Mouse (Mus musculus) heart, embryonic 15.5 days (tissue): ENCODE measurements around the gene Pfdn5. TPM values are rescaled to one million over a fixed set of nuclear protein-coding genes. Genes with fewer than 3 reads are reported as not detected.
"Not testable (repeated sequence)": the region's sequence is repeated elsewhere in the genome, so short reads cannot be mapped to it uniquely, and the experiment has no call there.

Experiments
- ATAC-seq: fragments of 200-750 bp; cut with Nextera tagmentation; replicated peaks from 2 replicates; pipeline ENCODE4 v1.8.0; 2017; ENCODE audit warnings: low read depth, moderate TSS enrichment; ENCODE audit not compliant: insufficient number of reproducible peaks, insufficient read depth, low FRiP score
- H3K27ac ChIP-seq: fragments of 300-500 bp; sonication (generic); 2 replicates; pipeline ENCODE4 v1.5.1; 2015; ENCODE audit warnings: mild to moderate bottlenecking, inconsistent platforms
- H3K27me3 ChIP-seq: fragments of 300-500 bp; sonication (generic); 2 replicates; pipeline ENCODE4 v1.6.1; 2015; ENCODE audit warnings: inconsistent platforms
- H3K36me3 ChIP-seq: fragments of 300-500 bp; sonication (generic); 2 replicates; pipeline ENCODE4 v1.6.1; 2015; ENCODE audit warnings: mild to moderate bottlenecking, inconsistent platforms
- H3K4me1 ChIP-seq: fragments of 300-500 bp; sonication (generic); replicated peaks from 2 replicates; pipeline ENCODE4 v1.6.1; 2015; ENCODE audit warnings: inconsistent platforms
- H3K4me2 ChIP-seq: fragments of 300-500 bp; sonication (generic); 2 replicates; pipeline ENCODE4 v1.6.1; 2015; ENCODE audit warnings: inconsistent platforms, mild to moderate bottlenecking, moderate library complexity
- H3K4me3 ChIP-seq: fragments of 300-500 bp; sonication (generic); 2 replicates; pipeline ENCODE4 v1.5.1; 2015; ENCODE audit warnings: mild to moderate bottlenecking, inconsistent platforms
- H3K9ac ChIP-seq: fragments of 300-500 bp; sonication (generic); 2 replicates; pipeline ENCODE4 v1.6.1; 2015; ENCODE audit warnings: mild to moderate bottlenecking, inconsistent platforms
- H3K9me3 ChIP-seq: fragments of 300-500 bp; sonication (generic); replicated peaks from 2 replicates; pipeline ENCODE4 v1.6.1; 2016; ENCODE audit warnings: inconsistent platforms
- WGBS: fragments of 180-500 bp; shearing (Covaris S2); methylation state at CpG from one replicate; pipeline ENCODE4 v1.1.7; 2015; ENCODE audit warnings: mixed read lengths; 5-methylcytosine and 5-hydroxymethylcytosine counted together
- polyA plus RNA-seq: library from polyadenylated mRNA; unstranded; fragments of >200 nt; fragmentation: Nextera tagmentation; extraction: Ambion mirVana; gene quantifications from 2 replicates; pipeline ENCODE4 v1.2.1, GENCODE M21; 2015

The Pfdn5 gene
- polyA plus RNA-seq, 1 experiment from 2014 or later, result 296 TPM

- ATAC-seq, result peak; percentile 84
- Histone ChIP-seq H3K4me1 (peaks cover 9% of the 10 kb centered on the region), H3K27ac (peak overlapping the region; percentile 52), H3K9ac (no peak overlapping the region), H3K4me3 (no peak overlapping the region), H3K27me3 (no peaks in the 10 kb centered on the region), H3K4me2 (no peak overlapping the region), H3K36me3 (peaks cover 61% of the 10 kb centered on the region), H3K9me3 (no peaks in the 10 kb centered on the region)
- WGBS, result 33% methylated on average over 6 of the region's 6 CpGs
Measured at GRCm38 (mm10) chr15:102302542-102302941, 23.4 kb upstream of the Pfdn5 start.

GRCm38 (mm10) chr15:102308717-102309116 is 17.2 kb upstream of the Pfdn5 start:
- H3K9ac ChIP-seq, result no peak overlapping the region
- H3K27ac ChIP-seq, result no peak overlapping the region
- no peaks in the 10 kb centered on the region for H3K9me3 ChIP-seq
- H3K4me3 ChIP-seq, result no peak overlapping the region
- WGBS, result 85% methylated on average over 9 of the region's 9 CpGs
- no peaks in the 10 kb centered on the region; the same call in 1 of the 2 replicates for H3K4me1 ChIP-seq
- no peak for ATAC-seq
- peaks cover 66% of the 10 kb centered on the region for H3K36me3 ChIP-seq
- no peaks in the 10 kb centered on the region for H3K27me3 ChIP-seq
- H3K4me2 ChIP-seq, result no peak overlapping the region

GRCm38 (mm10) chr15:102310074-102310845 is 15.7 kb upstream of the Pfdn5 start:
- H3K27ac ChIP-seq, result no peak overlapping the region
- H3K9ac ChIP-seq, result no peak overlapping the region
- H3K27me3 ChIP-seq, result no peaks in the 10 kb centered on the region
- H3K4me2 ChIP-seq, result no peak overlapping the region
- H3K4me1 ChIP-seq, result no peaks in the 10 kb centered on the region; the same call in 1 of the 2 replicates
- ATAC-seq, result peak; percentile 55; the same call in 1 of the 2 replicates
- peaks cover 64% of the 10 kb centered on the region for H3K36me3 ChIP-seq
- H3K4me3 ChIP-seq, result no peak overlapping the region
- 59% methylated on average over 10 of the region's 10 CpGs for WGBS
- H3K9me3 ChIP-seq, result no peaks in the 10 kb centered on the region

GRCm38 (mm10) chr15:102311489-102311888 is 14.4 kb upstream of the Pfdn5 start:
- Histone ChIP-seq H3K9me3 (no peaks in the 10 kb centered on the region), H3K36me3 (peaks cover 60% of the 10 kb centered on the region), H3K4me1 (no peaks in the 10 kb centered on the region), H3K27ac (no peak overlapping the region), H3K4me3 (no peak overlapping the region), H3K27me3 (no peaks in the 10 kb centered on the region), H3K4me2 (no peak overlapping the region), H3K9ac (no peak overlapping the region)
- ATAC-seq, result no peak

GRCm38 (mm10) chr15:102315292-102315691 is 10.6 kb upstream of the Pfdn5 start:
- no peak overlapping the region for H3K27ac ChIP-seq
- no peaks in the 10 kb centered on the region for H3K27me3 ChIP-seq
- H3K4me2 ChIP-seq, result no peak overlapping the region
- no peak overlapping the region for H3K9ac ChIP-seq
- no peak for ATAC-seq
- H3K36me3 ChIP-seq, result peaks cover 65% of the 10 kb centered on the region
- WGBS, result 80% methylated on average over 8 of the region's 8 CpGs
- no peaks in the 10 kb centered on the region for H3K9me3 ChIP-seq
- no peaks in the 10 kb centered on the region for H3K4me1 ChIP-seq
- no peak overlapping the region for H3K4me3 ChIP-seq

GRCm38 (mm10) chr15:102316263-102316662 is 9.7 kb upstream of the Pfdn5 start:
- H3K4me3 ChIP-seq, result no peak overlapping the region
- 82% methylated on average over 6 of the region's 6 CpGs for WGBS
- no peak for ATAC-seq
- H3K36me3 ChIP-seq, result peaks cover 75% of the 10 kb centered on the region
- no peaks in the 10 kb centered on the region for H3K27me3 ChIP-seq
- H3K9ac ChIP-seq, result no peak overlapping the region
- no peaks in the 10 kb centered on the region for H3K4me1 ChIP-seq
- no peaks in the 10 kb centered on the region for H3K9me3 ChIP-seq
- no peak overlapping the region for H3K4me2 ChIP-seq
- no peak overlapping the region for H3K27ac ChIP-seq

GRCm38 (mm10) chr15:102324654-102325473 is 1.1 kb upstream of the Pfdn5 start:
- Histone ChIP-seq H3K27me3 (no peaks in the 10 kb centered on the region), H3K36me3 (peaks cover 50% of the 10 kb centered on the region), H3K4me1 (peaks cover 12% of the 10 kb centered on the region), H3K4me2 (no peak overlapping the region), H3K4me3 (no peak overlapping the region), H3K9me3 (no peaks in the 10 kb centered on the region), H3K9ac (no peak overlapping the region), H3K27ac (no peak overlapping the region)
- 72% methylated on average over 12 of the region's 12 CpGs for WGBS
- ATAC-seq, result no peak

GRCm38 (mm10) chr15:102326892-102327291 is 976 bp downstream of the Pfdn5 start:
- Histone ChIP-seq H3K27ac (no peak overlapping the region), H3K4me3 (peak overlapping the region; percentile 70)

GRCm38 (mm10) chr15:102331610-102332015 is 5.7 kb downstream of the Pfdn5 start, which contains the start of gene Myg1:
Gene Myg1 (plus strand): TSS chr15:102331709.
- Histone ChIP-seq H3K4me1 (peaks cover 27% of the 10 kb centered on the region), H3K36me3 (peaks cover 36% of the 10 kb centered on the region), H3K4me2 (peak within 1 kb of the TSS; percentile 90), H3K4me3 (peak within 1 kb of the TSS; percentile 85), H3K27ac (peak within 1 kb of the TSS; percentile 85), H3K27me3 (no peaks in the 10 kb centered on the region), H3K9ac (peak within 1 kb of the TSS; percentile 77), H3K9me3 (no peaks in the 10 kb centered on the region)
- ATAC-seq, result peak; percentile 87
- under 1% methylated on average over 30 of the region's 30 CpGs for WGBS

More at GRCm38 (mm10) chr15:102326892-102327291, 976 bp downstream of the Pfdn5 start:
- 53% methylated on average over 8 of the region's 8 CpGs for WGBS
- Histone ChIP-seq H3K36me3 (peaks cover 37% of the 10 kb centered on the region), H3K4me1 (peaks cover 17% of the 10 kb centered on the region), H3K9me3 (no peaks in the 10 kb centered on the region), H3K4me2 (peak overlapping the region; percentile 68), H3K9ac (peak overlapping the region; percentile 76), H3K27me3 (no peaks in the 10 kb centered on the region)
- ATAC-seq, result no peak

- Histone ChIP-seq H3K9ac (no peak overlapping the region), H3K9me3 (no peaks in the 10 kb centered on the region), H3K4me3 (no peak overlapping the region), H3K36me3 (peaks cover 50% of the 10 kb centered on the region), H3K4me1 (peaks cover 19% of the 10 kb centered on the region), H3K27ac (no peak overlapping the region), H3K27me3 (no peaks in the 10 kb centered on the region), H3K4me2 (no peak overlapping the region)
- 78% methylated on average over 8 of the region's 8 CpGs for WGBS
- ATAC-seq, result no peak
Measured at GRCm38 (mm10) chr15:102335254-102335653, 9.3 kb downstream of the Pfdn5 start.

- not testable (repeated sequence) for H3K4me3 ChIP-seq, H3K9me3 ChIP-seq, H3K27me3 ChIP-seq, ATAC-seq, H3K27ac ChIP-seq, H3K9ac ChIP-seq, H3K4me2 ChIP-seq
- Histone ChIP-seq H3K36me3 (peaks cover 47% of the 10 kb centered on the region), H3K4me1 (peaks cover 19% of the 10 kb centered on the region)
- 88% methylated on average over 5 of the region's 5 CpGs for WGBS
Measured at GRCm38 (mm10) chr15:102335925-102336324, 10.0 kb downstream of the Pfdn5 start.
